Mouse (Mus musculus): ENCODE data around the gene Ptgis. TPM values are rescaled to one million over a fixed set of nuclear protein-coding genes. Genes with fewer than 3 reads are reported as not detected.

Gene Ptgis
- polyA plus RNA-seq, 1 experiment: 9.1 TPM

DNA sequence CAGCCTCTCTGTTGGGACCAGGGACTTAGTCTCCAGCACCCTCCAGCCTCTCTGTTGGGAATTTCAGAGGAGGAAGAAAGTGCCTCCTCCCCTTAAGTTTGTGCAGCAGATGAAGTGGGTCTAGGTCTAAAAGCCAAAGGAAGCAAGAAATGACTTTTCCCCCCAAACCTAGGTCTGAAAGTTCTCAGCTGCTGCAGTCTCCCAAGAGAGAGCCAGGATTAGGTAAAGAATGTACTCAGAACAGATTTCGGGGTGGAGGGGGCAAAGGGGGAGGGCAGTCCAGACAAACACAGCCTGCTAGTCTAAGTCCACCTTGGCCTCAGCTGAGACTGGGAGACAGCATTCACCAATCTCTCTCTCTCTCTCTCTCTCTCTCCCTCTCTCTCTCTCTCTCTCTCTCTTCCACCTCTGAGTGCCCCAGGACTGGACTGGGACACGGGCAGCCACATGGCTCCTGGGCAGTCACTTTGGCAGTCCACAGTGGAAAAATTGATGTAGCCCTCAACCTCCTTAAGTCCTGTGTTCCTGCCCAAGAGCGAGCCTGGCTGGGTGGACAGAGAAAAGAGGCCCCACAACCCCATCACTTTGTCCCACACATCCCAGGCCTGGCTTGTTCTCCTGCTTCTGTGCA, 11.8 kb upstream of the Ptgis start:
- Histone ChIP-seq H3K4me3 (ENCODE audit: control insufficient read depth, low read depth, low read length) (no peak overlapping the region), H3K36me3 (ENCODE audit: control insufficient read depth, insufficient read depth, low read length) (no peaks in the 10 kb centered on the region), H3K4me1 (ENCODE audit: control insufficient read depth, insufficient read depth, low read length) (peaks cover 10% of the 10 kb centered on the region), H3K27me3 (ENCODE audit: control insufficient read depth, insufficient read depth, low read length) (no peaks in the 10 kb centered on the region), H3K27ac (ENCODE audit: control insufficient read depth, insufficient read depth, low read depth, low read length) (peak overlapping the region; percentile 88)
- TF ChIP-seq CTCF (IDR thresholded peaks at IDR 0.05; ENCODE audit: control insufficient read depth, insufficient read depth, insufficient replicate concordance, low read depth, low read length) (no peak), POLR2A (IDR thresholded peaks at IDR 0.05; ENCODE audit: control insufficient read depth, low read depth, low read length) (no peak)

GRCm38 (mm10) chr2:167250736-167251337, 10.4 kb upstream of the Ptgis start:
- H3K36me3 ChIP-seq (ENCODE audit: control insufficient read depth, insufficient read depth, low read length): no peaks in the 10 kb centered on the region
- no peaks in the 10 kb centered on the region for H3K27me3 ChIP-seq (ENCODE audit: control insufficient read depth, insufficient read depth, low read length)
- peak overlapping the region; percentile 88 for H3K27ac ChIP-seq (ENCODE audit: control insufficient read depth, insufficient read depth, low read depth, low read length)
- H3K4me1 ChIP-seq (ENCODE audit: control insufficient read depth, insufficient read depth, low read length): peaks cover 10% of the 10 kb centered on the region
- TF ChIP-seq CTCF (IDR thresholded peaks at IDR 0.05; ENCODE audit: control insufficient read depth, insufficient read depth, insufficient replicate concordance, low read depth, low read length) (no peak), POLR2A (IDR thresholded peaks at IDR 0.05; ENCODE audit: control insufficient read depth, low read depth, low read length) (no peak; the same call in 1 of the 2 replicates)
- peak overlapping the region; percentile 41 for H3K4me3 ChIP-seq (ENCODE audit: control insufficient read depth, low read depth, low read length)

GRCm38 (mm10) chr2:167250003-167250735, 9.8 kb upstream of the Ptgis start:
- TF ChIP-seq CTCF (IDR thresholded peaks at IDR 0.05; ENCODE audit: control insufficient read depth, insufficient read depth, insufficient replicate concordance, low read depth, low read length) (no peak), POLR2A (IDR thresholded peaks at IDR 0.05; ENCODE audit: control insufficient read depth, low read depth, low read length) (no peak)
- Histone ChIP-seq H3K27me3 (ENCODE audit: control insufficient read depth, insufficient read depth, low read length) (no peaks in the 10 kb centered on the region), H3K4me1 (ENCODE audit: control insufficient read depth, insufficient read depth, low read length) (peaks cover 10% of the 10 kb centered on the region), H3K27ac (ENCODE audit: control insufficient read depth, insufficient read depth, low read depth, low read length) (peak overlapping the region; percentile 84), H3K4me3 (ENCODE audit: control insufficient read depth, low read depth, low read length) (0 out of 2 replicates have a peak overlapping the region, but pooled peaks have one; percentile 7), H3K36me3 (ENCODE audit: control insufficient read depth, insufficient read depth, low read length) (no peaks in the 10 kb centered on the region)

- H3K4me3 ChIP-seq (ENCODE audit: control insufficient read depth, low read depth, low read length): no peak overlapping the region
- no peaks in the 10 kb centered on the region for H3K36me3 ChIP-seq (ENCODE audit: control insufficient read depth, insufficient read depth, low read length)
- TF ChIP-seq POLR2A (IDR thresholded peaks at IDR 0.05; ENCODE audit: control insufficient read depth, low read depth, low read length) (no peak), CTCF (IDR thresholded peaks at IDR 0.05; ENCODE audit: control insufficient read depth, insufficient read depth, insufficient replicate concordance, low read depth, low read length) (no peak)
- no peak overlapping the region; the same call in 1 of the 2 replicates for H3K27ac ChIP-seq (ENCODE audit: control insufficient read depth, insufficient read depth, low read depth, low read length)
- peaks cover 10% of the 10 kb centered on the region for H3K4me1 ChIP-seq (ENCODE audit: control insufficient read depth, insufficient read depth, low read length)
- no peaks in the 10 kb centered on the region for H3K27me3 ChIP-seq (ENCODE audit: control insufficient read depth, insufficient read depth, low read length)
These were observed 9.2 kb upstream of the Ptgis start for GRCm38 (mm10) chr2:167249591-167249990.

- H3K4me3 ChIP-seq (ENCODE audit: control insufficient read depth, low read depth, low read length): no peak overlapping the region
- no peaks in the 10 kb centered on the region for H3K27me3 ChIP-seq (ENCODE audit: control insufficient read depth, insufficient read depth, low read length)
- H3K36me3 ChIP-seq (ENCODE audit: control insufficient read depth, insufficient read depth, low read length): no peaks in the 10 kb centered on the region
- TF ChIP-seq CTCF (IDR thresholded peaks at IDR 0.05; ENCODE audit: control insufficient read depth, insufficient read depth, insufficient replicate concordance, low read depth, low read length) (no peak), POLR2A (IDR thresholded peaks at IDR 0.05; ENCODE audit: control insufficient read depth, low read depth, low read length) (no peak)
- peaks cover 5% of the 10 kb centered on the region for H3K4me1 ChIP-seq (ENCODE audit: control insufficient read depth, insufficient read depth, low read length)
- no peak overlapping the region; the same call in 1 of the 2 replicates for H3K27ac ChIP-seq (ENCODE audit: control insufficient read depth, insufficient read depth, low read depth, low read length)
These were observed 7.4 kb upstream of the Ptgis start for GRCm38 (mm10) chr2:167247823-167248222.

DNA sequence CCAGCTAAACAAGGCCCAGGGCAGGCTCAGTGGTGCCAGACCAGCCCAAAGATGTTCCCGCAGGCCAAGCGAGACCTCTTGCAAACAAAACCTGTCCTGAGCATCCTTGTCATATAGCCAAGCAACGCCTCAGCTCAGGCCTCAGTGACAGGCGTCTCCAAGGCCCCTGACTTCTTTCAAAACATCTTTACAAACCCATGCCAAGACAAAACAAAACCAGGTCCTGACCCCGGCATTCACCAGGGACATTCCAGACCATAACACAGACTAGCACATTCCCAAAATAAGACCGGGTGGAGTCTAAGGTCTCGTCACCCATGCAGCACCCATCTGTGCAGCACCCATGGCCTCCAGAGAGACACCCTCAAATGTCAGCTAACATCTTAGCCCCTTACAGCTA, 6.3 kb upstream of the Ptgis start:
- Histone ChIP-seq H3K27me3 (ENCODE audit: control insufficient read depth, insufficient read depth, low read length) (no peaks in the 10 kb centered on the region), H3K4me1 (ENCODE audit: control insufficient read depth, insufficient read depth, low read length) (peaks cover 3% of the 10 kb centered on the region), H3K4me3 (ENCODE audit: control insufficient read depth, low read depth, low read length) (no peak overlapping the region), H3K36me3 (ENCODE audit: control insufficient read depth, insufficient read depth, low read length) (no peaks in the 10 kb centered on the region), H3K27ac (ENCODE audit: control insufficient read depth, insufficient read depth, low read depth, low read length) (no peak overlapping the region; the same call in 1 of the 2 replicates)
- TF ChIP-seq CTCF (IDR thresholded peaks at IDR 0.05; ENCODE audit: control insufficient read depth, insufficient read depth, insufficient replicate concordance, low read depth, low read length): no peak
- TF ChIP-seq POLR2A (IDR thresholded peaks at IDR 0.05; ENCODE audit: control insufficient read depth, low read depth, low read length): no peak

- Histone ChIP-seq H3K27me3 (ENCODE audit: control insufficient read depth, insufficient read depth, low read length) (no peaks in the 10 kb centered on the region), H3K36me3 (ENCODE audit: control insufficient read depth, insufficient read depth, low read length) (no peaks in the 10 kb centered on the region), H3K4me1 (ENCODE audit: control insufficient read depth, insufficient read depth, low read length) (peaks cover 6% of the 10 kb centered on the region), H3K27ac (ENCODE audit: control insufficient read depth, insufficient read depth, low read depth, low read length) (no peak overlapping the region), H3K4me3 (ENCODE audit: control insufficient read depth, low read depth, low read length) (no peak overlapping the region)
- TF ChIP-seq POLR2A (IDR thresholded peaks at IDR 0.05; ENCODE audit: control insufficient read depth, low read depth, low read length): no peak
- TF ChIP-seq CTCF (IDR thresholded peaks at IDR 0.05; ENCODE audit: control insufficient read depth, insufficient read depth, insufficient replicate concordance, low read depth, low read length): no peak
These were observed 4.5 kb upstream of the Ptgis start for GRCm38 (mm10) chr2:167244892-167245291.

Measured in testis, adult 2 months (tissue).